Mouse (Mus musculus): ENCODE results near the gene Tesc. TPM values are rescaled to one million over a fixed set of nuclear protein-coding genes. Genes with fewer than 3 reads are reported as not detected.

Gene Tesc
- polyA plus RNA-seq, 1 experiment: 56.2 TPM

GRCm38 (mm10) chr5:118011796-118012195 is 15.7 kb upstream of the Tesc start:
- no peak for DNase-seq (ENCODE audit: extremely low spot score in 1 of 2, low spot score in 1 of 2)

GRCm38 (mm10) chr5:118015028-118015427 is 12.5 kb upstream of the Tesc start:
- DNase-seq (ENCODE audit: extremely low spot score in 1 of 2, low spot score in 1 of 2): no peak

- DNase-seq (ENCODE audit: extremely low spot score in 1 of 2, low spot score in 1 of 2): no peak
Measured at GRCm38 (mm10) chr5:118015669-118016068, 11.9 kb upstream of the Tesc start.

DNA sequence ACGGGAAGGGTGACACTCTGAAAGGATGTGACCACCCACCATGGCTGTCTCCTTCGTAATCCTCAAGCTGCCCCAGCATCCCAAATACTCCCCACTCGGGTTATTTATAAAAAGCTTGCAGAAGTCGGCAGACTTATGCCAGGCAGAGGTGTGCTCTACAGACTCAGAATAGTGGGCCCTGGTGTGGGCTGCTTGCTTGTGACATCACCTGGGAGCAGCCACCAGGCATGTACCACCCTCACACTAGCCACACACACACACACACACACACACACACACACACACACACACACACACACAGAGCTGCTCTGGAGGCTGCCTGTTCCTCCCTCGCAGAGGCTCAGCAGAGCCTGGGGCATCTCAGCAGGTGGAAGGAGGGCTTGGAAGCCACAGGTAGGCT is 10.0 kb upstream of the Tesc start:
- no peak for DNase-seq (ENCODE audit: extremely low spot score in 1 of 2, low spot score in 1 of 2)

DNA sequence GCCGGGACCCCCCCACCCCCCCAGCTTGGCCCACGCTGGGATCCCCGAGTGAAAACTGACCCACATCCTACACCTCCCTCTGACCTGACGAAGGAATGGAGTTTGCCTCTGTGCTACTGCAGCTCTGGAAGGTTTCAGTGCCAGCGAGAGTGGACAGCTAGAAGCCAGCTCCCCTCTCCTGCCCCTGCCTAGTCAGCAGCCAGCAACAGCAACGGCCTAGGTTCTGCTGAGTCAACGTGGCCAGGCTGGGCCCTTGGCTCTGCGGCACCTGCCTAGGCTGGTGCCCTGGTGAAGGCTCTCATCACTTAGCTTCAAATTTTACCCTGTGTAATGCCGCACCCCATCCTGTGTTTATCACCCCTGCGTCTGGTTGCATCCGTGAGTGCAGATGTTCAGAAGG is 7.6 kb upstream of the Tesc start:
- no peak for DNase-seq (ENCODE audit: extremely low spot score in 1 of 2, low spot score in 1 of 2)

DNA sequence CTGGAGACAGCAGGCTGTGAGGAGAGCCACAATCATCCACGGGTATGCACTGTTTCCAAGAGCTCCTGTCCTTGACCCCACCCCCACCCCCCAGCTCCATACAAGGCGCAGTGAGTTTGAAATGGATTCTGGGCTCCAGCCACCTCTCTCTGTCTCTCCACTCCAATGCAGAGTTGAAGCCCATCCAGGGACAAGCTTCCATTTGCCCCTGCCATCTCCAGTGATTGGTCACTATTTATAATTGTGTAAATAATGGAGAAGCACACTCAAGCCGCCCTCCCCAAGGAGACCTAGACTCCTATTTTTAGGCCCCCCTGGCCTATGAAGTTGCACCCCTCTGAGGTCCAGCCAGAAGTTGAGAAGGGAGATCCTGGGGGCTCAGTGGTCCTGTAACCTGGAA is 4.5 kb upstream of the Tesc start:
- no peak for DNase-seq (ENCODE audit: extremely low spot score in 1 of 2, low spot score in 1 of 2)

DNA sequence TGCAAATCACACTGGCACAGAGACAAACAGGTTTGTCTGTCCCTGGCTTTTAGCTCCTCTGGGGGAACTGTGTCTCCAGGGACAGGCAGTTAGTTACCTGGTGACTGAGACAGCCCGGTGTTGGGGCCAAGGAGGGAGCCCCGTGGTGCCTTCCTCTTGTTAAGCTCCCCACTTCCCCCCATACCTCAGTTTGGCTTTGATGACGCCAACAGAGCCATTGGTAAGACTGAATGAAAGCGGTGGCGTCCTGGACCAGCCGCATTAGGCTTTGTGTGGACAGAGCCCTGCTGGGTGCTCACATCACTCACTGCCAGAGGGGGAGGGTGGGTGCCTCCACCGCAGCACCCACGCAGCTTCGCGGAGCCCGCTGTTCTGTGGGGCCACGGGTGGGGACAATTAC is 1.7 kb upstream of the Tesc start:
- no peak for DNase-seq (ENCODE audit: extremely low spot score in 1 of 2, low spot score in 1 of 2)

DNA sequence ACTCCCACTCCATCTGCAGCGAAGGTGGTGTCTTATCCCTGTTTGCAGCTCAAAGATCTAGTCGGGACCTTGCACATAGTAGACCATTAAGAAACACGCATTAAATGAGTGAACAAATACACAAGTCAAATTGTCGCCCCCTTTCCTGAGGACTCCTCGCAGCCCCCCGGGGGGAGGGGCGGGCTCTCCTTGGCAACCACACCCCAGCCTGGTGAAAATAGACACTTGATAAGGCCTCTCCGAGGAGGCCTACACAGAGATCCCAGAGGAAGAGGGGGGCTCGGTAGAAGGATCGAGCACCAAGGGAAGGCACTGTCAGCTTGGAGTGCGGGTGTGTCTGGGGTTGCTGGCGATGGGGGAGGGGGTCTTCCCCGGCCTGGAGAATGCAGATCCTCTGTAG is 1.2 kb upstream of the Tesc start:
- DNase-seq (ENCODE audit: extremely low spot score in 1 of 2, low spot score in 1 of 2): no peak

DNA sequence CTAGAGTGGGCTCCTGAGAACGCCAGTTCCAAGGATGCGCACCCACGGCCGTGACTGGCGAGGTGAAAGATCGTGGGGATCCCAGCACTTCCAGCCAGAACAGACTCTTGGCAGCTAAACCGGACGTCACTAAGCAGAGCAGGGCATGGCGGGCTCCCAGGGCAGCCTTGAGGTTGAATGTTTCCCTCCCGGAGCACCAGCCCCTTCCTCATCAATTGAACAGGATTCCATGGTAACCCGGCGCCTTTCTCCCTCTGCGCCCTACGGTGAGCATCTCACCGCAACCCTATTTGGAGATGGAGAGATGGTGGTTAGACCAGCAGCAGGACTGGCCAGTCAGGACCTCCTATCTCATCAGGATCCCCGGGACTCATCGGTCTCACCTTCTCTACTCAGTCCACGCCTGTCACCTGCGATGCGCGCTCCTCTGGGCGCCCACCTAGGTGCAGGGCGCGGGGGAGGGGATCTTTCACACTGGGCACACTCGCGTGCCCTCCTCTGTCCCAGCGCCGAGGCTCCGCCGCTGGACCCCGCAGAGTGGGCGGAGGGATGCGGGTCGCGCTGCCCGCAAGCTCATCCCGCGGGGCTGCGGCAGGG is 344 bp upstream of the Tesc start:
- DNase-seq (ENCODE audit: extremely low spot score in 1 of 2, low spot score in 1 of 2): no peak

GRCm38 (mm10) chr5:118028191-118029034 is 870 bp downstream of the Tesc start:
- no peak for DNase-seq (ENCODE audit: extremely low spot score in 1 of 2, low spot score in 1 of 2)

- no peak for DNase-seq (ENCODE audit: extremely low spot score in 1 of 2, low spot score in 1 of 2)
Measured at GRCm38 (mm10) chr5:118029035-118029408, 1.5 kb downstream of the Tesc start.

GRCm38 (mm10) chr5:118029420-118029819 is 1.9 kb downstream of the Tesc start:
- peak; percentile 74 to 91 for DNase-seq (ENCODE audit: extremely low spot score in 1 of 2, low spot score in 1 of 2)

DNA sequence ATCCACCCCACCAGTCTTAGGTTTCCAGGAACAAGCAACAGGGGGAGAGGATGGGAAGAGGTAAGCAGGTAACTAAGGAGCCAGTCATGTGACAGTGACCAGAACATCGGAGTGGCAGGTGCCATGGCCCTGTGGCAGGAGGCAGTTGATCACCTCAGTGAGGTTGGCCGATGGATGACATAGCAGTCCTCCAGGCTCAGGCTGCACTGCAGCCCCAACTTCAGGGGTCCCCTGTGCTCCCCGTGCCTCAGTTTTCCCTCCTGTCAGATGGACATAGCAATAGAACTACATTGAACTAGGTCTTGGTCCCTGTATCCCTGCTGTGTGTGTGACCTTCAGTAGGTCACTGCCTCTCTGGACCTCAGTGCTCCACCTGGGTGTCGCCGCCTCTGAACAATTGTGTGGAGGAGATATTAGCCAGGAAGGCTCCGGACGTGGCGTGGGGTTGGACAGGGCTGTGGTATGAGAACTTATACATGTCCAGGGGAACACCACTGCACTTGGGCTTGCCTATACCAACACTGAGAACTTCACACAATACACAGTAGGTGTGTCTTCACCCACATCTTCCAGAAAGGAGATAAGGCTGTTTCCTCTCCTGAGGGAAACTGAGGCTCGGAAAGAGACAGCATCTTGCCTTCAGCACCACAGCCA is 2.6 kb downstream of the Tesc start:
- DNase-seq (ENCODE audit: extremely low spot score in 1 of 2, low spot score in 1 of 2): no peak

GRCm38 (mm10) chr5:118031059-118031458 is 3.5 kb downstream of the Tesc start:
- no peak for DNase-seq (ENCODE audit: extremely low spot score in 1 of 2, low spot score in 1 of 2)

DNA sequence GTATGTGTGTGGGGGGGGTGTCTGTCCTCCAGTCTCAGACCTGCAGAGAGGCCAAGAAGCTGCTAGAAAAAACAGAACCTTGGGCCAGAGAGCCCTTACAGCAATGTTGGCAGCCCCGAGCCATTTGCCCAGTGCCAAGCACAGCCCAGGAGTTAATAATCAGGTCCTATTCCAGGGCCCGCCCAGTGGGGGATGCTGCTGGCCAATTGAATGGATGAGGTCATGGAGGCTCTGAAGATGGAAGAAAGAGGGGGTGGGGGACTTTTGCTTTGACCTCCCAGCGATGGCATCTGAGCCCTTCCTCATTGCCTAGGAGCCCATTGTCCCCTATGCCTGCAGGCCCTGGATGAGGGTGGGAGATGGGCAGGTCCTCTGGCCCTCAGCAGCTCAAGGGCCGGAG is 4.0 kb downstream of the Tesc start:
- no peak for DNase-seq (ENCODE audit: extremely low spot score in 1 of 2, low spot score in 1 of 2)

- DNase-seq (ENCODE audit: extremely low spot score in 1 of 2, low spot score in 1 of 2): no peak
Measured at GRCm38 (mm10) chr5:118033328-118033727, 5.8 kb downstream of the Tesc start.

- no peak for DNase-seq (ENCODE audit: extremely low spot score in 1 of 2, low spot score in 1 of 2)
Measured at GRCm38 (mm10) chr5:118033740-118034139, 6.2 kb downstream of the Tesc start.

DNA sequence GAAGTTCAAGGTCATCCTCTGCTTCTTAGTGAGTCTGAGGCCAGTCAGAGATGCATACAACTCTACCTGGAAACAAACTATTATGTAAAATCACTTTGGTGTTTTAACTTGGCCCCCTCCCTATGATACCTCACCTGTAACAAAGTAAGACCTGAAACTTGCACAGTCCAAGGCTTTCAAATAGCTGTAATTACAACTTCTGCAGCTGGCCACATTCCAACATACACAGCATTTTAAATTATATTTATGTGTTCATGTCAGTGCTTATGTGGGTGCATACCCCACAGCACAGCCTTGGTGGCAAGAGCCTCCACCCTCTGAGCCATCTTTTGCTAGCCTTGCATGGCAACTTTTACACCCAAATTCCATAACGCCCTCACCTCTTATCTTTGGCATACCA is 7.1 kb downstream of the Tesc start:
- DNase-seq (ENCODE audit: extremely low spot score in 1 of 2, low spot score in 1 of 2): no peak

DNA sequence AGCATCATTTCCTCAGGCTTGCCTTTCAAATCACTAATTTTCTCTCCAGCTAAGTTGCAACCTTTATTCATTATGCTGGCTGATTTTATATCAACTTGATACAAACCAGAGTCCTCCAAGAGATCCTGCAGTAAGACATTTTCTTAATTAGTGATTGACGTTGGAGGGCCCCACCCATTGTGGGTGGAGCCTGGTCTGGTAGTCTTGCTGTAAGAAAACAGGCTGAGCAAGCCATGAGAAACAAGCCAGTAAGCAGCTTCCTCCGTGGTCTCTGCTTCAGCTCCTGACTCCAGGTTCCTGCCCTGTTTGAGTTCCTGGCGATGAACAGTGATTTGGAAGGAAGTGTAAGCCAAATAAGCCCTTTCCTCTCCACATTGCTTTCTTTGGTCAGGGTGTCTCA is 8.2 kb downstream of the Tesc start:
- no peak for DNase-seq (ENCODE audit: extremely low spot score in 1 of 2, low spot score in 1 of 2)

- DNase-seq (ENCODE audit: extremely low spot score in 1 of 2, low spot score in 1 of 2): peak; percentile 52 to 76
Measured at GRCm38 (mm10) chr5:118036888-118037797, 9.6 kb downstream of the Tesc start.

All from frontal cortex, adult 2 months (tissue).